Mouse (Mus musculus): Measurements from ENCODE around the gene Tmem119. TPM values are rescaled to one million over a fixed set of nuclear protein-coding genes. Genes with fewer than 3 reads are reported as not detected.
"Not testable (repeated sequence)": the region's sequence is repeated elsewhere in the genome, so short reads cannot be mapped to it uniquely, and the experiment has no call there.

Gene Tmem119
- polyA plus RNA-seq, 1 experiment from 2014 or later: 218 TPM

- Histone ChIP-seq H3K36me3 (peaks cover 25% of the 10 kb centered on the region), H3K9me3 (replicated peaks) (no peaks in the 10 kb centered on the region), H3K4me3 (no peak overlapping the region), H3K27me3 (ENCODE audit: low read depth, poor library complexity, severe bottlenecking) (no peaks in the 10 kb centered on the region), H3K4me1 (peaks cover 39% of the 10 kb centered on the region), H3K27ac (peak overlapping the region; percentile 58)
- no peak for DNase-seq (ENCODE audit: low spot score)
- WGBS: 83% methylated on average over 7 of the region's 7 CpGs
Measured at GRCm38 (mm10) chr5:113781254-113781653, 19.1 kb downstream of the Tmem119 start.

GRCm38 (mm10) chr5:113780763-113781162 is 19.6 kb downstream of the Tmem119 start:
- H3K27me3 ChIP-seq (ENCODE audit: low read depth, poor library complexity, severe bottlenecking): no peaks in the 10 kb centered on the region
- H3K36me3 ChIP-seq: peaks cover 30% of the 10 kb centered on the region
- 92% methylated on average over 5 of the region's 5 CpGs for WGBS
- H3K4me1 ChIP-seq: peaks cover 39% of the 10 kb centered on the region
- no peak for DNase-seq (ENCODE audit: low spot score)
- no peak overlapping the region for H3K4me3 ChIP-seq
- no peaks in the 10 kb centered on the region for H3K9me3 ChIP-seq (replicated peaks)
- peak overlapping the region; percentile 58; the same call in 1 of the 2 replicates for H3K27ac ChIP-seq

GRCm38 (mm10) chr5:113780082-113780752 is 20.1 kb downstream of the Tmem119 start:
- Histone ChIP-seq H3K27me3 (ENCODE audit: low read depth, poor library complexity, severe bottlenecking) (no peaks in the 10 kb centered on the region), H3K4me1 (peaks cover 39% of the 10 kb centered on the region), H3K4me3 (no peak overlapping the region), H3K27ac (no peak overlapping the region), H3K9me3 (replicated peaks) (no peaks in the 10 kb centered on the region), H3K36me3 (peaks cover 35% of the 10 kb centered on the region)
- 94% methylated on average over 3 of the region's 3 CpGs for WGBS
- DNase-seq (ENCODE audit: low spot score): no peak

GRCm38 (mm10) chr5:113779569-113779968 is 20.7 kb downstream of the Tmem119 start:
- Histone ChIP-seq H3K36me3 (peaks cover 42% of the 10 kb centered on the region), H3K4me3 (no peak overlapping the region), H3K27me3 (ENCODE audit: low read depth, poor library complexity, severe bottlenecking) (no peaks in the 10 kb centered on the region), H3K27ac (0 out of 2 replicates have a peak overlapping the region, but pooled peaks have one; percentile 42), H3K4me1 (peaks cover 35% of the 10 kb centered on the region), H3K9me3 (replicated peaks) (no peaks in the 10 kb centered on the region)
- 84% methylated on average over 5 of the region's 5 CpGs for WGBS
- DNase-seq (ENCODE audit: low spot score): no peak

GRCm38 (mm10) chr5:113777728-113778127 is 22.6 kb downstream of the Tmem119 start:
- Histone ChIP-seq H3K36me3 (peaks cover 46% of the 10 kb centered on the region), H3K4me1 (peaks cover 27% of the 10 kb centered on the region)
- H3K9me3 ChIP-seq (replicated peaks); DNase-seq (ENCODE audit: low spot score); H3K27ac ChIP-seq; H3K27me3 ChIP-seq (ENCODE audit: low read depth, poor library complexity, severe bottlenecking); H3K4me3 ChIP-seq: not testable (repeated sequence)
- WGBS: 87% methylated on average over 8 of the region's 8 CpGs

GRCm38 (mm10) chr5:113776896-113777226 is 23.5 kb downstream of the Tmem119 start:
- DNase-seq (ENCODE audit: low spot score): no peak
- no peaks in the 10 kb centered on the region for H3K27me3 ChIP-seq (ENCODE audit: low read depth, poor library complexity, severe bottlenecking)
- 92% methylated on average over 8 of the region's 8 CpGs for WGBS
- peaks cover 46% of the 10 kb centered on the region for H3K36me3 ChIP-seq
- H3K9me3 ChIP-seq (replicated peaks): no peaks in the 10 kb centered on the region
- peaks cover 23% of the 10 kb centered on the region for H3K4me1 ChIP-seq
- H3K27ac ChIP-seq: peak overlapping the region; percentile 19; the same call in 1 of the 2 replicates
- no peak overlapping the region for H3K4me3 ChIP-seq

- WGBS: 93% methylated on average over 15 of the region's 15 CpGs
- Histone ChIP-seq H3K9me3 (replicated peaks) (no peaks in the 10 kb centered on the region), H3K27ac (peak overlapping the region; percentile 19; the same call in 1 of the 2 replicates), H3K27me3 (ENCODE audit: low read depth, poor library complexity, severe bottlenecking) (no peaks in the 10 kb centered on the region), H3K36me3 (peaks cover 46% of the 10 kb centered on the region), H3K4me3 (no peak overlapping the region), H3K4me1 (peaks cover 18% of the 10 kb centered on the region)
- DNase-seq (ENCODE audit: low spot score): no peak
Measured at GRCm38 (mm10) chr5:113776128-113776895, 24.0 kb downstream of the Tmem119 start.

GRCm38 (mm10) chr5:113775585-113775984 is 24.7 kb downstream of the Tmem119 start:
- H3K27ac ChIP-seq: no peak overlapping the region
- no peaks in the 10 kb centered on the region for H3K9me3 ChIP-seq (replicated peaks)
- peaks cover 11% of the 10 kb centered on the region for H3K4me1 ChIP-seq
- H3K27me3 ChIP-seq (ENCODE audit: low read depth, poor library complexity, severe bottlenecking): no peaks in the 10 kb centered on the region
- no peak for DNase-seq (ENCODE audit: low spot score)
- H3K36me3 ChIP-seq: peaks cover 46% of the 10 kb centered on the region
- WGBS: 94% methylated on average over 10 of the region's 10 CpGs
- no peak overlapping the region for H3K4me3 ChIP-seq

GRCm38 (mm10) chr5:113773664-113774063 is 26.7 kb downstream of the Tmem119 start:
- H3K36me3 ChIP-seq: peaks cover 55% of the 10 kb centered on the region
- no peaks in the 10 kb centered on the region for H3K9me3 ChIP-seq (replicated peaks)
- H3K4me3 ChIP-seq: peak overlapping the region; percentile 95
- no peaks in the 10 kb centered on the region for H3K27me3 ChIP-seq (ENCODE audit: low read depth, poor library complexity, severe bottlenecking)
- DNase-seq (ENCODE audit: low spot score): peak; percentile 94
- WGBS: 2% methylated on average over 7 of the region's 7 CpGs
- no peak overlapping the region for H3K27ac ChIP-seq
- H3K4me1 ChIP-seq: peaks cover 28% of the 10 kb centered on the region

- Histone ChIP-seq H3K4me1 (peaks cover 28% of the 10 kb centered on the region), H3K9me3 (replicated peaks) (no peaks in the 10 kb centered on the region), H3K36me3 (peaks cover 55% of the 10 kb centered on the region), H3K27ac (peak overlapping the region; percentile 98), H3K27me3 (ENCODE audit: low read depth, poor library complexity, severe bottlenecking) (no peaks in the 10 kb centered on the region), H3K4me3 (peak overlapping the region; percentile 95)
- 1% methylated on average over 38 of the region's 38 CpGs for WGBS
- DNase-seq (ENCODE audit: low spot score): no peak
Measured at GRCm38 (mm10) chr5:113772905-113773519, 27.3 kb downstream of the Tmem119 start.

- no peaks in the 10 kb centered on the region for H3K27me3 ChIP-seq (ENCODE audit: low read depth, poor library complexity, severe bottlenecking)
- H3K36me3 ChIP-seq: peaks cover 57% of the 10 kb centered on the region
- peak within 1 kb of the TSS; percentile 98 for H3K27ac ChIP-seq
- peaks cover 28% of the 10 kb centered on the region for H3K4me1 ChIP-seq
- H3K9me3 ChIP-seq (replicated peaks): no peaks in the 10 kb centered on the region
- under 1% methylated on average over 49 of the region's 49 CpGs for WGBS
- peak within 1 kb of the TSS; percentile 95 for H3K4me3 ChIP-seq
- peak; percentile 96 for DNase-seq (ENCODE audit: low spot score)
Measured at GRCm38 (mm10) chr5:113772450-113772895, 27.8 kb downstream of the Tmem119 start, which contains the start of the genes Sart3 and Iscu. TSS of gene Sart3 (minus strand) at chr5:113772510. TSS of gene Iscu (plus strand) at chr5:113772748.

- no peaks in the 10 kb centered on the region for H3K9me3 ChIP-seq (replicated peaks)
- H3K27ac ChIP-seq: peak overlapping the region; percentile 98
- peak overlapping the region; percentile 95 for H3K4me3 ChIP-seq
- H3K27me3 ChIP-seq (ENCODE audit: low read depth, poor library complexity, severe bottlenecking): no peaks in the 10 kb centered on the region
- H3K4me1 ChIP-seq: peaks cover 28% of the 10 kb centered on the region
- peaks cover 57% of the 10 kb centered on the region for H3K36me3 ChIP-seq
- peak; percentile 88 for DNase-seq (ENCODE audit: low spot score)
- under 1% methylated on average over 97 of the region's 97 CpGs for WGBS
Measured at GRCm38 (mm10) chr5:113771213-113772162, 28.8 kb downstream of the Tmem119 start.

All from limb, embryonic 10.5 days (tissue).